Mouse (Mus musculus) skeletal muscle tissue, adult 2 months (tissue): ENCODE results near the gene Kansl1.

ENCODE experiments used
- DNase-seq: peaks from one replicate; pipeline ENCODE4 v3.0.0-alpha.2; 2012; ENCODE audit warnings: low read depth, low spot score

Gene Kansl1

DNA sequence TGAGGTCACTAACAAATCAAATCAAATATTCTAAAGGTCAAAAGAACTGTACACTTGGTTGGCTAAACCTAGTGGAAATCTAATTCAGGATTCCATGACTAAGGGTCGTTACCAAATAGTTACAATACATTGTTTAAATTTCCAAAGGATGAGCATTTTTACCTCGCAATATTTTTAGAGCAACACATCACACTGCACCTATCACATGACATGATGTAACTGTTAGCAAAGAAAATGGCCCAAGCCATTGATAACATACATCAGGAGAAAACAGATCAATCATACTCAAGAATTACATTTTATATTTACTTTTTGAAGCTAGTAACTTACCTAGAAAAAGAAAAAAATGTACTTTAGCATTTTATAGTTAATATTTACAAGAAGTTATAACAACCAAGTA is 29.0 kb downstream of the Kansl1 start:
- DNase-seq: no peak

DNA sequence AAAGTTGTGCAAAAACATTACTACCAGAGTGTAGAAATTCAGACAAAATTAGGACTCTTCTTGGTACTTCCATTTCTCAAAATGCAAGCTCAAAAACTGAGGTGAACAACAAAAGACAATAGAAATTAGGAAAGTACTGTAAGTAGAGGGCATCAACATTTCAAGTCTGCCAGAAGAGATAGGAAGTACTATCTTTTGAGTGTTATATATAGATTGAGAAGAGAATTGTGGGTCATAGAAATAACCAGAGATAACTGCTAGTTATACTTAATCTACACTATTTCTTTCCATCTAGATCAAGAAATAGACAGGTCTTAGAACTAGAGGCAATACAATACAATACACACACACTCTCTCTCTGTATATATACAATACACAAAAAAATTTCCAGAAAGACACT is 30.2 kb downstream of the Kansl1 start:
- DNase-seq: no peak

DNA sequence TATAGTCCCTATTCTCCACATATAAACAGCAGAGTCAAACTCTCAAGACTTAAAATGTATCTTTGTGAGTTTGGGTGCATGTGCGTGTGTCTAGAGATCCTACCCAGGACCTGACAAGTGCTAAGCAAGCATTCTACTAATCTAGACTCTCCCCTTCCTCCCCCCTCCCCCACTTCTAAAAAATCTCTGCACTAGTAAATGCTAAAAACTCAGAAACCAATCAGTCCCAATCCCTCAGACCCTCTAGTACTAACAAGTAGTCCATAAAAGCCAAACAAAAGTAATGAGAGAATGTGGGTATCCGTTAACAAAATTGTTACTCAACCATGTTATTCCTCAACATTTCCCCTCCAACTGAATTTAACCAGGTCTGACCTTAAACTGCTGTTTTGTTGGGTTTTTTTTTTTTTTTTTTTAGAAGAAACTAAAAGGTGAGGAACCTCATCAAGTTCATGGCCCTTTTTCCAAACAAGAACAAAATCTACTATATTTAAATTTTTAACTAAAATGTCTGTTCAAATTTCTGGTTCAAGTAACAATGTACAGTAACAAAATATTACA is 32.2 kb downstream of the Kansl1 start:
- no peak for DNase-seq

DNA sequence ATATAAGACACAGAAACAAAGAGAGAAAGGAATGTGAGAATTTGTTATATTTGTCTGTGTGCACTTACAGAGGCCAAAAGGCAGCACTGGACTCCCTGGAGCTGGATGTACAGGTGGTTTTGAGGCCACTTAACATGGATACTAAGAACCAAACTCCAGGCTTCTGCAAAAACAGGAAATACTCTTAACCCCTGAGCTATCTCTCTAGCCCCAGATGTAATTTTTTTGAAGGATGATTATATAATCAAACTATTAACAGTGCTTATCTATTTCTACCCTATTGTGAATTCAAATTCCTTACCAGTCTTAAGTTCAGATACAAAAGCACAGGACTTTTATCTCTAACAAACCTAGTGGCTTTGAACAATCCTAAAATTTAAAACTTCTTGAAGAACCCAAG is 32.9 kb downstream of the Kansl1 start:
- DNase-seq: no peak

GRCm38 (mm10) chr11:104435141-104435540 is 33.5 kb downstream of the Kansl1 start:
- no peak for DNase-seq

DNA sequence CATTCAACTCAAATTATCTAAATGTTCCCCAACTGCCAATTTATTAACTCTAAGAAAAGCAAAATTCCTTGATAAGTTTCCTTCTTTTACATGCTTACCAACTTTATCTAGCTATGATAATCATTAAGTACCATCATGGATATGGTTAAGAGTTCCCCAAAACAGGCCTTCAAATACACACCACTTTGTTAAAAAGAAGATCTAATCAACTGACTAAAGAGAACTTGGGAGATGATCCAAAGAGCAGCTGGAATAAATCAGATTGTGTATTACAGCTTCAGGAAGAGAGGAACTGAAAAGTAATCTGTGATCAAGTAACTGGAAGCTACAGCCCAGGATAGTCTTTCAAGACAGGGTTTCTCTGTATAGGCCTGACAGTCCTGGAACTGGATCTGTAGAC is 36.4 kb downstream of the Kansl1 start:
- DNase-seq: no peak

- DNase-seq: no peak
Observed at GRCm38 (mm10) chr11:104431807-104432206, 36.9 kb downstream of the Kansl1 start.

- peak; percentile 55 for DNase-seq
Observed at GRCm38 (mm10) chr11:104424727-104425416, 43.8 kb downstream of the Kansl1 start.

- no peak for DNase-seq
Observed at GRCm38 (mm10) chr11:104412254-104412653, 56.4 kb downstream of the Kansl1 start.

- DNase-seq: no peak
Observed at GRCm38 (mm10) chr11:104407391-104407790, 61.3 kb downstream of the Kansl1 start.

DNA sequence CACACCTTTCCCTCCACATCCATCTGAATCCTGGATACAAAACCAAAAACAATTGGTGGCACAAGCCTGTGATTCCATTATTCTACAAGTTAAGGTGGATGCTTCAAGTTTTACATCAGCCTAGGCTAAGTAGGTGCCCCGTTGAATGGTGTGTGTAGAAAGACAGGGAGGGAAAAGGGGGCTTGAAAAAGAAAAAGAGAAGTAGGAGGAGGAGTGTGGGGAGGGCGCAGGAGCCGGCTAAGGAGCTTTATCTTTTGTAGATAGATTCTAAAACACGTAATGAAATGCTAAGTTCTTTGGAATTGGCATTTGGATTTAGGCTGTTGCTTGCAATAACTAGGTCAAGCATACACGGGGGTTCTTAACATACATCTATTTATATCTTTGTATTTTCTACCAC is 67.7 kb downstream of the Kansl1 start:
- DNase-seq: no peak

GRCm38 (mm10) chr11:104399459-104400216 is 69.0 kb downstream of the Kansl1 start:
- peak; percentile 7 for DNase-seq

GRCm38 (mm10) chr11:104395648-104396047 is 73.0 kb downstream of the Kansl1 start:
- DNase-seq: no peak

- DNase-seq: no peak
Observed at GRCm38 (mm10) chr11:104393196-104393595, 75.5 kb downstream of the Kansl1 start.

- DNase-seq: no peak
Observed at GRCm38 (mm10) chr11:104392153-104392552, 76.5 kb downstream of the Kansl1 start.

- DNase-seq: no peak
Observed at GRCm38 (mm10) chr11:104387284-104387683, 81.4 kb downstream of the Kansl1 start.

DNA sequence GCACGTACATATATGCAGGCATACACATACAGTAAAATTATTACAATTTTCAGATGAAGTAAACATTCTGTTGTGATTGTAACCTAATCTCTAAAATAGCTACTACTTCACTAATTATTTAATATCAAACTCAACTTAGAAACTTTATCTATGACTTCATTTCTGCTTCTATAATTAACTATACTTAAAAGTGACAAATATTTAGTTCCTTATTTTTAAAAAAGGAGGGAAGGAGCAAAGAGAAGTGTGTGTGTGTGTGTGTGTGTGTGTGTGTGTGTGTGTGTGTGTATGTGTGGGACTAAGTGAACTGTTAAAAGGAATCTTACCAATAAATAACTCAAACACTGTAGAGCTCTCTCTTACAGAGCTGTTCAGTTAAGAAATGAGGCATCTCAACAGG is 82.1 kb downstream of the Kansl1 start:
- DNase-seq: no peak

DNA sequence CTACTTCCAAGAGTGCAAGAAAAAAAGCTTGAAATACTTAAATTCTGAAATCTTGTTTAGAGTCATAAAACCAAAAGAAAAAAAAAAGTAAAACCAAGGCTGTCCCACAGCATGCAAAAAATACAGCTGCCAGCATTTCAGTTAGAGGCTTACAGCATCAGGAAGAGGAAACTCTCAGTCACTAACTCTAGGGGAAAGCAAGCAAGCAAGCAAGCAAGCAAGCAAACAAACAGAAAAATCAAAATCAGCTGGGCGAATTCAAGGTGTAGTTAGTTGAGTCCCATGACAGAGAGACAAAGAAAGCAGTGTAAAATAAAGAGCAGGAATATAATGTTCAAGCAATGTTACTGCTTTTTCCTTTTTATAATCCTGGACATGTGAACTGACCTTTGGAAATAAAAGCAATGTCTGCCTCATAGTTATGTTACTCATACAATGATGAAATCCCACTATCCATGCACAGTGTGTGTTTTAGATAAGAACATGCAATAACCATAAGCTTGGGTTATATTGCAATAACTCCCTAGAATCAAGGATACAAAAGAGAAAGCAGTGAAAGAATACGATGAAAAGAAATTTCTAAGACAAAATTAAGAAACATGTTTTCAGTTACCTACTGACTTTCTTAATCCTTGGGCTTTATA is 85.4 kb downstream of the Kansl1 start:
- no peak for DNase-seq

GRCm38 (mm10) chr11:104381887-104382286 is 86.8 kb downstream of the Kansl1 start:
- DNase-seq: no peak

GRCm38 (mm10) chr11:104379635-104380034 is 89.0 kb downstream of the Kansl1 start:
- no peak for DNase-seq

DNA sequence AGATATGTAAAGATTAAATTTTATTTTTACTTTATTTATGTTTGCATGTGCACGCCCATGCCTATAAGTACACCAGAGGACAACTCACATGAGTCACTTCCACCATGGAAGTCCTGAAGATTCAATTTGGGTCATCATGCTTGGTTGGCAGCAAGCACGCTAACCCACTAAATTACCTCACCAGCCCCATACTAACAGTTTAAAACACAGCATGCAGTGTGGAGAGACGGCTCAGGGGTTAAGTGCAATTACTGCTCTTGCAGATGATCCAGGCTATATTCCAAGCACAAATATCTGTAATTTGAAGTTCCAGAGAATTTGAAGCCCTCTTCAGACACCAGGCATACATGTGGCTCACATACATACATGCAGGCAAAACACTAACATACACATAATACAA is 92.4 kb downstream of the Kansl1 start:
- no peak for DNase-seq

DNA sequence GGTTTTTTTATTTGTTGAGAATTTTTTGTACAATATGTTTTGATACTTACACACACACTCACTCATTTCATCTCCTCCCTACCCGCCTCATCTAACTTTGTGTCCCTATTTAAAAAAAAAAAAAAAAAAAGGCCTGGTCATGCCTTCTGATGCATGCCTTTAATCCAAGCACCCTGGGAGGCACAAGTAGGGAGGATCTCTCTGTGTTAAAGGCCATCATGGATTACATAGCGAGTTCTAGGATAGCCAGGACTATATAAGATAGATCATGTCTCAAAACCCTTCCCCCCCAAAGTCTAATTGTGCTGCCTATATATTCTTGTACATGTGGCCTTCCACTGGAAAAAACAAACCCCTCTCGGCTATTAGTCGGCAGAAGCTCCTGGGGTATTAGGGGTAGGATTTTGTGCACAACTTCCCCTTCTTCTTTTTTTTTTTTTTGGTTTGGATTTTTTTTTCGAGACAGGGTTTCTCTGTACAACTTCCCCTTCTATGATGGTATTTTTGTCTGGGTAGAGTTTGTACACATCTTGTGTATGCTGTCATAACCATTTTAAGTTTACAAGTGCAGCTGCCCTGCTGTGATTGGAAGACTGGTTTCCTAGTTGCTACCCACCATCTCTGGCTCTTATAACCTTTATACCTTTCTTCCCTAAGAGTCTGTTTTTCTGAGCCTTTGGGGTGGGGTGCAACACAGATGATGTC is 101.0 kb downstream of the Kansl1 start:
- no peak for DNase-seq
